Mouse (Mus musculus): ENCODE measurements around the gene D5Ertd579e.

D5Ertd579e gene

DNA sequence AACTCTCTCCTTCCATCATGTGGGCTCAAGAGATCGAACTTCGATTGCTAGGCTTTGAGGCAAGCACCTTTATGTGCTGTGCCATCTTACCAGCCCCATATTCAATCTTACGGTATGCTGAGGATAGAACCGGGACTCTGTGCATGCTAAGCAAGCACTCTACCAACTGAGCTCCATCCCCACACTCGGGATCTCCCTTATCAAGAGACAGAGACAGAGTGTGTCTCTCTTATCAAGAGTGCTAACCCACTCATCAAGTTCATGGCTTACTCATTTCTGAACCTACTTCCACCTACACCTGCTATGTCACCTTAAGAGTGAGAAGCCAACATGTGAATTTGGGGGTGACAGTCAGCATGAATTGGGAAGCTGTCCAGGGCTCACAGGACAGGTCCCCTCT lies 24.4 kb upstream of the D5Ertd579e start:
- no peak for DNase-seq

DNA sequence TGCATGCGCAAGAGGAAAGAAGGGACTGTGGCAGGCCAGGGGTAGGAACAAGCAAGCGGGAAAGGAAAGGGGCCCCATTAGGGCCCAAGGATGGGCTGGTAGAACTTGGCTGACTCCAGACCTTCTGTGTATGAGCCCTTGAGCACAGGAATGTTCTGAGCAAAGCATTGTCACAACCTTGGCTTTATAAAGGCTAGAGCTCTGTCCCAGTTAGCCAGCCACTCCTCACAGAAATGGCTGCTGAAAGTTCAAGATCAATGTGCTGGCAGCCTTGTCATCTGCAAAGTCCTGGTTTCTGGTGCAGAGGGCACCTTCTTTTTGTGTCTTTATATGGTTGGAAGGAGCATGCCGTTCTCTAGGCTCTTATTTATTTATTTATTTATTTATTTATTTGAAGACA lies 23.8 kb upstream of the D5Ertd579e start:
- no peak for DNase-seq

GRCm38 (mm10) chr5:36719135-36719534 lies 23.3 kb upstream of the D5Ertd579e start:
- no peak for DNase-seq

DNA sequence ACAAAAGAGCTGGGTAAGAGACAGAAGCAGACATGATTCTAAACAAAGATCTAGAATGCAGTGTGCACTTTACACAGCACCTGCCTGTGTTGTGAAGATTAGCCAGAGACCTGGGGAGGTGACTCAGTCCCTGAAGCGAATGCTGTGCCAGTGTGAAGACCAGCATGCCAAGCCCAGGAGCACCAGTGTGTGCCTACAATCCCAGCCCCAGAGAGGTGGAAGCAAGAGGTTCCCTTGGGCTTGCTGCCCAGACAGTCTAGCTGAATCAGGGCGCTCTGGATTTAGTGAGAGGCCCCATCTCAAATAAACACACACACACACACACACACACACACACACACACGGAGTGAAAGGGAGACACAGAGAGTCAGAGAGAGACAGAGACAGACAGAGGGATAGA lies 22.1 kb upstream of the D5Ertd579e start:
- no peak for DNase-seq

- no peak for DNase-seq
Measured at GRCm38 (mm10) chr5:36716816-36717215, 21.0 kb upstream of the D5Ertd579e start.

GRCm38 (mm10) chr5:36714832-36715231 lies 19.0 kb upstream of the D5Ertd579e start:
- DNase-seq: no peak

DNA sequence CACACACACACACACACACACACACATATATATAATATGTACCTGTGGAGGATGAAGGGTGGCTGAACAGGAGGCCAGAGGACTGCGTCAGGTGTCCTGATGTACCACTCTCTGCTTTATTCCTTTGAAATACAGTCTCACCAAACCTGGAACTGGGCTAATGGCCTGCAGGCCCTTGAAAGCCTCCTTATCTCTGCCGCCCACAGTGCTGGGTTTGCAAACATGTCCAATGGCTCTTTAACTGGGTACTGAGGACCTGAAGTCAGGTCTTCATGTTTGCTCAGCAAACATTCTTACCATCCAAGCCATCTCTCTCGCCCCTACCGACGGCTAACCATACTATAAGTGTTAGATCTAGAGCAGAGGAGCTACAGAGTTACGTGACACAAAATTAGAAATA lies 17.9 kb upstream of the D5Ertd579e start:
- no peak for DNase-seq

- DNase-seq: peak; percentile 97
Measured at GRCm38 (mm10) chr5:36712553-36713534, 17.0 kb upstream of the D5Ertd579e start.

GRCm38 (mm10) chr5:36711863-36712262 lies 16.0 kb upstream of the D5Ertd579e start:
- no peak for DNase-seq

DNA sequence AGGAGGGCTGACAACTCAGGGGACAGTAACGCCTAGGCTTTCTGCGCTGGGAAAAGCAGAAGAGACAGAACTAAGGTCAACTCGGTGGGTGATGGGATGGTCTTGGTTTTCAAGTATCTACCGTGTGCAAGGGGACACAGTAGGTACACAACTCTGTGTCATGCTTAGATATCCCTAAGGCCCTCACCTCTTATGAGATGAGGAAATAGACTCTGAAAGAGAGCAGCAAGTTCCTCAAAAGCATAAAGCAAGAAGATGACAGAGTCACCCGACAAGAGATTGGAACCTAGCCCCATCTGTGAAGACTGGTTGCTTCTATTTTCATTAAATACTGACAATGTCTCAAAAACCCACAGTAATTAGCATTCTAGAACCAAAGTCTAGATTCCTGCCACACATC lies 10.0 kb upstream of the D5Ertd579e start:
- DNase-seq: no peak

DNA sequence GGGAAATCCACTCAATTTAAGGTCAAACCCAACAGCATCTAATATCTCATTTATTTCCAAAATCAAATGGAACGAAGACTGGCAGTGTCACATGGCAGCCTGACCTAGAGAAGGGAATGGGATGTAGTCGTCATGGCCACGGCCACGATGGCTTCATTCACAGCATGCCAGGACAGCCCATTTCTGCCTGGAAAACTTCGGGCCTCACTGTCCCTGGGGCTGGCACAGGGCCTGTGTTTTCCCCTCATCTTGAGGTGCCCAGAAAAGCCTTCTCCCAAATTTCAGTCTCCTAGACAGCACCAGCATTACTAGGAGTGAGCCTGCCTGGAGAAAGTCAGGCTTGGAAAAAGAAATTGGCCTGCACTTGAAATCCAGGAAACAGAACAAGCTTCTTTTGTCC lies 9.6 kb upstream of the D5Ertd579e start:
- no peak for DNase-seq

DNA sequence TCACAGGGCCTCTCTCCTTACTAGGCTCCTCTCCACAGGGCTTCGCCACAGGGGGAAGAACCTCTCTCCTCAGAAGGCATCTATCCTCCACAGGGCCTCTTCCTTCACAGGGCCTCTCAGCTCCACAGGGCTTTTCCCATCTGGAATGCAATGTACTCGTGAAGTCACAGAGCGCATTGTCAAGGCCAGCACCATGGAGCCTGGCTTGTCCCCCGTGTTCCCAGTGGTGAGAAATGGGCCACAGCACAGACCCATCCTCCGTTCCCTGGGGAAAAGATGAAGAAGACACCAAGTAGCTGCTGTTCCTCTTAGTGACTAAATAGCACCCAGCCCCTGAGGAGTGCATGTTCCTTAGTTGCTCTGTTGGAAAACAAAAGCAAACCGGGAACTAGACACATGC lies 8.9 kb upstream of the D5Ertd579e start:
- DNase-seq: no peak

DNA sequence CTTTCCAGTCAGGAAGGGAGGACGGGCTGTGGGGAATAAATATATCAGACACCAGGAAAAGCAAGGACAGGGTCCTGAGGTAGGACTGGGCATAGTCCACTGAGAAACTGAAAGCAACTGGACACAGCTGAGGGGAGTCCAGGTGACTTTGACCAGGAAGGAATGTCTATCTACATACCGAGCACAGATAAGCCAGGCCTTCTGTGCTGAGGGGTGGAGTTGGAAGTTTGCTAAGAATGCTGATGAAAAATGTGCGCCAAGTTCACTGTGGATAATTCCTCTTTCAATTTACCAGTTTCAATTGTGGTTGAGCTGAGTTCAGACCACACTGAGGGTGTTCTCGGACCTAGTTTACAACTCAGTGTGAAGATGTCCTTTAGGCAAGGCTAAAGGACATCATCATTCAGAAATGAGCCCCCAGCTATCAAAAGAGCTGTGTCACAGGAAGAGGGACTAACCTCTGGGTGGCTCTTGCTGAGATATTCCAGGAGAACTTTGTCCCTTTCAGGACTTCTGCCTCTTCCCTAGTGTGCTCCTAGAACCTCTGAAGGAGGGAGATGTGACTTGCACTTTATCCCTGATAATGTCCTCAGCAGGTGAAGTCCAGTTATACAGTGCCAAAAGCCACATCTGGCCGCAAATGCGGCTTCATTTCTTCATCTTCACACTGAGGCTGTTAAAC lies 5.3 kb upstream of the D5Ertd579e start:
- peak; percentile 35 to 63 for DNase-seq

- DNase-seq: no peak
Measured at GRCm38 (mm10) chr5:36698689-36699088, 2.9 kb upstream of the D5Ertd579e start.

GRCm38 (mm10) chr5:36698067-36698670 lies 2.3 kb upstream of the D5Ertd579e start:
- peak; percentile 47 to 56 for DNase-seq

- DNase-seq: peak; percentile 82 to 86
Measured at GRCm38 (mm10) chr5:36696504-36697300, 878 bp upstream of the D5Ertd579e start.

GRCm38 (mm10) chr5:36695005-36695404 lies 819 bp downstream of the D5Ertd579e start:
- DNase-seq: no peak

DNA sequence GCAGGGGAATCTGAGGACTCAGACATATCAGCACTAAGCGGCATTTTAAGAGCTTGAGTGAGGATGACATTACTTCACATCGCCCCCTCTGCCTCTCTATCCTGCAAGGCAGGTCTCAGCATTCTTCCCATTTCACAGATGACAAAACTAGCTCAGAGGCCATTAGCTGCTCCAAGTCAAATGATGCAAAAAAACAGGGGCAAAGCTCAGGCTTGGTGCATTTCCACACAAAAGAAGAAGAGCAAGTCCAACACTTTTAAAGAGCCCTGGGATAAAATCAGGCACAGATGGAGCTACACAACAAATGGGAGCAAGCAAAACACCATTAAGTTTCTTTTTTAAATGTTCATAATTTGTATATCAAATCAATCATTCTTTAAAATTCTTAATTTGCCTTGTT lies 2.2 kb downstream of the D5Ertd579e start:
- no peak for DNase-seq

GRCm38 (mm10) chr5:36691423-36691822 lies 4.4 kb downstream of the D5Ertd579e start:
- no peak for DNase-seq

DNA sequence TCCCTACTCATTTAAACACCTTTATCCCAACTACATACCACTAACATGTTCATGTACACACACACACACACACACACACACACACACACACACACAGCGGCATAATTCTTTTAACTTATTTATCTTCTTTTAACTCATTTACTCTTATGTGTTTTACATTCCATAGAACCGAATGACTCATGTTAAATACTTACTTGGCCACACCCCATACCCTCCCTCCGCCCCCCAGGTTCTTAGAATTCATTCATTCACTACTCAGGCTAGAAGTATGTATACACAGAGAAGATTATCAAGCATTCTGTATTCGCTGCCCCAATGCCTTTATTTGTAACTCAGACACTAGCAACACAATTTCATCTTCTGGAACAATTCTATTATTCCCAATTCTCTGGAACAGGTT lies 10.7 kb downstream of the D5Ertd579e start:
- DNase-seq: no peak

- no peak for DNase-seq
Measured at GRCm38 (mm10) chr5:36683586-36683985, 12.2 kb downstream of the D5Ertd579e start.

GRCm38 (mm10) chr5:36681219-36681618 lies 14.6 kb downstream of the D5Ertd579e start:
- no peak for DNase-seq

Measured in kidney, adult 8-10 months (tissue).